Comparison of ENCODE assay signal across 17 mouse cellular contexts in the genomic region with DNA sequence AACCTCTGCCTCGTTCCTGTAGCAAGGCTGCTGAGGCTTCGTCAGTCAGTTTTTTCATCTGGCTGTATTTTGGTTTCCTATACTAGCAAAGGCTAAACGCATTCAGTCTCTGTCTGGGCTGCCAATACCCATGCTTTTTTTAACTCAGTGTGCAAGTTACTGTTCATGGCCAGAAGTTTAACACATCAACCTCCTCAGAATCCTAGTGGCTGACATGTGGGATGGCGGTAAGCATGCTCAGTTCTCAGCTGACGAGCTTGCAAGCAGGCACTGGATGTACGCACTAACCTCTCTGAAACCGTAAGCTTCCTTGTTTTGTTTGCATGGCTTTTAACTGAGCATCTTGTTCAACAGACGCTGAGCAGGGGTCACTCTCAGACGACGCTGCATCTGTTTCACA.
DNase-seq lines count a peak whose midpoint lies in the region.
"Had no signal": no experiment of that assay in that cellular context is flagged by ENCODE, and none has a peak within 500 bp of the region (broad histone marks: within the 10 kb centered on the region; RNA-seq: fewer than 3 reads in every experiment).

No protein-coding gene starts in this region.

- intact Hi-C loops in left cerebral cortex, postnatal 4 days (cut with DNase I): loop anchor here (10.0 kb wide), 1 partner anchor 219 kb away; no protein-coding TSS in a partner anchor
- intact Hi-C loops in left cerebral cortex, postnatal 25 days (cut with DNase I): loop anchor here (2.0 to 5.0 kb wide), 2 partner anchors 67 to 102 kb away; a partner anchor contains a TSS

- peak; percentile 28 to 71 for DNase-seq in frontal cortex, adult 2 months (ENCODE audit: extremely low spot score in 1 of 2, low spot score in 1 of 2)
- no peak for DNase-seq in frontal cortex, postnatal 14 days (ENCODE audit: low spot score in 2 of 2)
- DNase-seq in left cerebral cortex, adult 18-20 months (ENCODE audit: low spot score in 2 of 2): peak; percentile 48 to 59
- no peak for DNase-seq in left cerebral cortex, postnatal 4 days
- DNase-seq in left cerebral cortex, postnatal 25 days (ENCODE audit: low spot score in 2 of 2): peak; percentile 22 to 88
- DNase-seq in cerebellum, adult 11-12 months: no peak
- no peak for DNase-seq in neural tube, embryonic 10.5 days (ENCODE audit: extremely low spot score, low spot score)
- DNase-seq: adrenal gland, adult 8-10 months; cerebellum, adult 11 months; cerebellum, adult 9-11 months; heart, postnatal 14 days; kidney, adult 18-20 months; liver; lung, adult 2 months; lung, postnatal 10 days; thymus, adult 18-20 months; thymus, postnatal 25 days had no signal

Comparison
In these comparisons a context has a peak if more than half of its experiments do, and no peak if none do; other contexts are left out.
1. DNase-seq: peak in frontal cortex, adult 2 months (2 of 2), left cerebral cortex, adult 18-20 months (2 of 2) and left cerebral cortex, postnatal 25 days (2 of 2); none in frontal cortex, postnatal 14 days (0 of 2), left cerebral cortex, postnatal 4 days (single experiment), cerebellum, adult 11-12 months (single experiment) and neural tube, embryonic 10.5 days (single experiment).